Mouse (Mus musculus) myocyte (in vitro differentiated cells): ENCODE data around the gene Pigz. TPM values are rescaled to one million over a fixed set of nuclear protein-coding genes. Genes with fewer than 3 reads are reported as not detected.

Experiments used
- H3K27me3 ChIP-seq: one replicate; pipeline ENCODE4 v1.6.1; 2011; ENCODE audit not compliant: control insufficient read depth, insufficient read depth, insufficient read length
- H3K36me3 ChIP-seq: one replicate; pipeline ENCODE4 v1.6.1; 2011; ENCODE audit not compliant: control insufficient read depth, insufficient read depth
- H3K4me2 ChIP-seq: one replicate; pipeline ENCODE4 v1.6.1; 2011; ENCODE audit warnings: low read depth, control low read depth
- H3K4me3 ChIP-seq: one replicate; pipeline ENCODE4 v1.5.1; 2011; ENCODE audit warnings: mild to moderate bottlenecking, control low read depth, moderate library complexity
- H3K79me2 ChIP-seq: one replicate; pipeline ENCODE4 v1.6.1; 2011; ENCODE audit not compliant: control insufficient read depth, insufficient read depth
- H3ac ChIP-seq: one replicate; pipeline ENCODE4 v1.6.1; 2011; ENCODE audit not compliant: control insufficient read depth, insufficient read length
- CEBPB ChIP-seq: IDR thresholded peaks from 2 replicates; pipeline ENCODE4 v1.6.1; 2011; ENCODE audit warnings: mild to moderate bottlenecking, moderate library complexity; ENCODE audit not compliant: poor library complexity, insufficient read depth, severe bottlenecking
- E2F4 ChIP-seq: IDR thresholded peaks from one replicate; pipeline ENCODE4 v1.6.1; 2011; ENCODE audit warnings: mild to moderate bottlenecking, control low read depth, moderate library complexity; ENCODE audit not compliant: insufficient read depth
- MAX ChIP-seq: IDR thresholded peaks from one replicate; pipeline ENCODE4 v1.6.1; 2011; ENCODE audit warnings: low read depth, mild to moderate bottlenecking, control low read depth
- MYOD1 ChIP-seq, 3 experiments: IDR thresholded peaks; one replicate each; pipeline ENCODE4 v1.6.1; 2011; ENCODE audit warnings: control low read depth in 2 of 3, low read depth in 2 of 3, mild to moderate bottlenecking in 2 of 3, moderate library complexity in 1 of 3; ENCODE audit not compliant: insufficient read length in 2 of 3, control insufficient read depth in 1 of 3
- MYOG ChIP-seq, 3 experiments: IDR thresholded peaks; one replicate each; pipeline ENCODE4 v1.6.1; 2011; ENCODE audit warnings: control low read depth in 2 of 3, low read depth in 2 of 3, mild to moderate bottlenecking in 2 of 3; ENCODE audit not compliant: insufficient read length in 2 of 3, control insufficient read depth in 1 of 3, insufficient read depth in 1 of 3
- POLR2A ChIP-seq: IDR thresholded peaks from one replicate; pipeline ENCODE4 v1.6.1; 2011; ENCODE audit warnings: low read depth, mild to moderate bottlenecking, control low read depth, moderate library complexity; ENCODE audit not compliant: insufficient read length
- POLR2AphosphoS2 ChIP-seq: IDR thresholded peaks from one replicate; pipeline ENCODE4 v1.6.1; 2011; ENCODE audit warnings: low read depth, control low read depth; ENCODE audit not compliant: insufficient read length
- REST ChIP-seq: IDR thresholded peaks from one replicate; pipeline ENCODE4 v1.6.1; 2011; ENCODE audit warnings: mild to moderate bottlenecking, control low read depth, moderate library complexity; ENCODE audit not compliant: insufficient read depth, insufficient read length
- SRF ChIP-seq: IDR thresholded peaks from one replicate; pipeline ENCODE4 v1.6.1; 2011; ENCODE audit warnings: low read depth; ENCODE audit not compliant: control insufficient read depth, insufficient read length
- TCF12 ChIP-seq: IDR thresholded peaks from one replicate; pipeline ENCODE4 v1.6.1; 2011; ENCODE audit warnings: mild to moderate bottlenecking, control low read depth; ENCODE audit not compliant: poor library complexity, insufficient read depth, severe bottlenecking
- TCF3 ChIP-seq: IDR thresholded peaks from one replicate; pipeline ENCODE4 v1.6.1; 2011; ENCODE audit warnings: low read depth, control low read depth; ENCODE audit not compliant: insufficient read length
- USF1 ChIP-seq: IDR thresholded peaks from one replicate; pipeline ENCODE4 v1.6.1; 2011; ENCODE audit warnings: low read depth, mild to moderate bottlenecking, control low read depth, moderate library complexity
- polyA plus RNA-seq: library from polyadenylated mRNA; unstranded; fragments of >200 nt; fragmentation: generic; extraction: Trizol; gene quantifications from one replicate; pipeline ENCODE4 v1.2.1, GENCODE M21; 2012; ENCODE audit warnings: missing spikeins

The Pigz gene
- polyA plus RNA-seq, 1 experiment: 0.07 TPM

DNA sequence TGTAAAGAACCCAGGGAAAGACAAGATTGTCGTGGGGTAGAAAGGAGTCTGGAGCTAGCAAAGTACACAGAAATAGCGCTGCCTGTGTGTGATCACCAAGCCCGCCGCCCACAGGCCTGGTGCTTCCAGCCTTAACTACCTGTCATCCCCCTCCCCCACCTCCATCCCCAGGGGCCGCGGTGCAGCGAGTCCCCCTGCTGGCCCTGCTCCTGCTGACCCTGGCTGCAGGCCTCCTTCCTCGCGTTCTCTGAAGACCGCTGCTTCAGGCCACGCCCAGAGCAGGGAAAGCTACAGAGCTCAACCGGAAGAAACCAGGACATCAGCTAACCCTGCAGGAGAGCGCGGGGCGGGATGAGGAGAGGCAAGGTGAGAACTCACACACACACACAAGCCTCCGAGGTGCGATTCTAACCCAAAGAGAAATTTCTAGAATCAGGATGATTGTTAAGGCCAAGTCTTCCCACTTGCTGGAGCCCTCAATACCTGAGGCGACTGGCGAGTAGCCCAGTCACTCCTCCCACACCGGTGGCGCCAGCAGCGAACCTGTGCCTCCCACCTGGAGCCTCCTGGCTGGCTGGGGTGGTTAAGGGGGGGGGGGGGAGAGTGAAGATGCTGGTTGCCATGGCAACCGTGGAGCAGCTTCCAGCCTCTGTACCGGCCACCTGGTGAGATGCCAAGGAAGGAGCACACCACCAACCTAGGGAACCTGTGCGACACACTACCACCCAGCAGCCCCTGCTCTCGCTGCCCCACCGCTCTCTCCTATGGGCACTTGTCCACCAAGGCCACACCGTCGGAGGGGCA, 36.5 kb upstream of the Pigz start:
- Histone ChIP-seq H3K36me3 (no peaks in the 10 kb centered on the region), H3K4me2 (no peak overlapping the region), H3K4me3 (no peak overlapping the region), H3ac (no peak overlapping the region), H3K79me2 (no peaks in the 10 kb centered on the region), H3K27me3 (peaks cover 7% of the 10 kb centered on the region)
- TF ChIP-seq POLR2AphosphoS2: no peak
- TF ChIP-seq SRF: no peak
- no peak for TF ChIP-seq TCF12
- TF ChIP-seq REST: no peak

DNA sequence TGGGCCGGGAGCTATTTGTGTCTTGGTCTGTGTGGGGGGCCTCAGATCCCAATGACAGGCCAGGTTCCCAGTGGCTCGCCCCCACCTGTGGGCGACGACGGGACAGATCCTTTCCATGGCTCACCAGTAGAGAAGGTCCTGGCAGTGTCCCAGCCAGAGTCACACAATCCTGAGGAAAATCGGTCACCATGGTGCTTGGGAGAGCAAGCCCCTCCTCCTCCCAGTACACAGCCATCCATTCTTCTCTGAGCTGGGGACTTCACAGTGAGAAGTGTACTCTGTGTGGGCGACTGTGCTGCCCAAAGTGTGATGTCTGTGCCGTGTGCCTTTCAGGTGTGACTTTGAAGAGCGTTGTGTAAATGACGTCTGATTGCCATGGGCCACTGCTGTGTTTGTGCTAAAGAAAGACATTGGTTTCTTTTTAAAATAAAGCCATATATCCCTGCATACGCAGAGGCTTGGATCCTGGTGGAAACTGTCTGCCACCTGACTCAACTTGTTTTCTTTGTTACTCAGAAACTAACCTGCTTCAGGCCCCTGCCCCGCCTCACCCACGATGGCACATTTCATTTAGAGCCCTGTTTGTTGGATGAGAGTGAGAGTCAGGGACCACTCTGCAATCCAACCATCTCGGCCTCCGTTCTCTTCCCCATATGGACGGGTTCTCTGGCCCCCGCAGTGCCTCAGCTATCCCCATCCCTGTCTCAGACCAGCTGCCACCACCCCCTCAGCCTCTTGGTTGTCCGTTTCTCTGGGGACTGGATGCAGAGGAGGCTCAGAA, 34.9 kb upstream of the Pigz start:
- no peaks in the 10 kb centered on the region for H3K79me2 ChIP-seq
- no peak overlapping the region for H3ac ChIP-seq
- H3K36me3 ChIP-seq: no peaks in the 10 kb centered on the region
- H3K4me3 ChIP-seq: no peak overlapping the region
- peaks cover 7% of the 10 kb centered on the region for H3K27me3 ChIP-seq
- no peak for TF ChIP-seq TCF12
- no peak for TF ChIP-seq E2F4
- TF ChIP-seq POLR2AphosphoS2: no peak
- no peak for TF ChIP-seq MYOD1 (IDR thresholded peaks at IDR 0.05; ENCODE audit: control insufficient read depth in 1 of 3, insufficient read length in 2 of 3, low read depth in 2 of 3)
- TF ChIP-seq POLR2A: no peak
- TF ChIP-seq REST: no peak
- no peak for TF ChIP-seq MYOG (IDR thresholded peaks at IDR 0.05; ENCODE audit: control insufficient read depth in 1 of 3, insufficient read depth in 1 of 3, insufficient read length in 2 of 3, low read depth in 2 of 3)
- no peak for TF ChIP-seq SRF
- TF ChIP-seq USF1: no peak
- TF ChIP-seq MAX: no peak
- no peak for TF ChIP-seq CEBPB
- TF ChIP-seq TCF3: no peak
- no peak overlapping the region for H3K4me2 ChIP-seq

DNA sequence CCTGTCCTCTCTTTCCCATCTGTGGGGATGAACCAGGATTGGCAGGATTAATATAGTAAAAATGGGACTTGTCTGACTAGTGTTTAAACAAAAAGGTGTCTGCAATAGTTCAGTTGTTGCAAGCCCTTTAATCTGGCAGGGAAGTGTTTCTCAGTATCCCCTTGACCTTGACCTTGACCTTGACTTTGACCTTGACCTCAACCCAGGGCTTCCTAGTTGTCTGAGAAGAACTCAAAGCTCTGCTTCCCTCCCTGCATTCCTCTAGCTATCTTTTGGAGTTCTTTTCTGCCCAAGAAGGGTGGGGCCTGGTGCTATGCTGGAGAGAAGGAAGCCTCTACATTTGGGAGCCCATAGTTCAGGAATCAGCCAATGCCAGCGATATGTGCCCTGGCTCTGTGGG, 31.8 kb upstream of the Pigz start:
- TF ChIP-seq POLR2A (no peak), MAX (no peak), POLR2AphosphoS2 (no peak), SRF (no peak), MYOD1 (IDR thresholded peaks at IDR 0.05; ENCODE audit: control insufficient read depth in 1 of 3, insufficient read length in 2 of 3, low read depth in 2 of 3) (no peak), TCF12 (no peak), USF1 (no peak)
- no peak overlapping the region for H3K4me2 ChIP-seq
- no peak overlapping the region for H3ac ChIP-seq
- no peaks in the 10 kb centered on the region for H3K36me3 ChIP-seq
- no peaks in the 10 kb centered on the region for H3K79me2 ChIP-seq
- H3K4me3 ChIP-seq: no peak overlapping the region
- peaks cover 5% of the 10 kb centered on the region for H3K27me3 ChIP-seq

DNA sequence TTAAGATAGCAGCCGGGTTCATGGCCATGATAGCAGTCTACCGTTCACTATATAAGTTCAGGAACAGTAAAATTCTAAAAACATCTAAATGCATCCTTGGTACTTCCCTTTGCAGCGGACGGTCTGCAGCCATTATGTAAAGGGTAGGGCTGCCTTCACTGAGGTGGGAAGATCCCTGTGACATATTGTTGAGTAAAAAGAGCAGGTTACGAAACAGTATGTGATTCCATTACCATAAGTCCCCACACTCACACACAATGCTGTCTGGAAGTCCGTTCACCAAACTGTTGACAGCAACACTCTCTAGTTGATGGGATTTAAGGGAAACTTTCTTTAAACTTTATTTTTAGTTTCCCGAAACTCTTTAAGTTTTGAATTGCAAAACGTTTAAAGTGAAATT, 30.4 kb upstream of the Pigz start:
- Histone ChIP-seq H3K4me3 (no peak overlapping the region), H3K4me2 (no peak overlapping the region), H3ac (no peak overlapping the region), H3K27me3 (peaks cover 5% of the 10 kb centered on the region), H3K79me2 (no peaks in the 10 kb centered on the region), H3K36me3 (no peaks in the 10 kb centered on the region)
- TF ChIP-seq TCF3 (no peak), MYOD1 (IDR thresholded peaks at IDR 0.05; ENCODE audit: control insufficient read depth in 1 of 3, insufficient read length in 2 of 3, low read depth in 2 of 3) (no peak), CEBPB (no peak), MAX (no peak), TCF12 (no peak), POLR2AphosphoS2 (no peak), MYOG (IDR thresholded peaks at IDR 0.05; ENCODE audit: control insufficient read depth in 1 of 3, insufficient read depth in 1 of 3, insufficient read length in 2 of 3, low read depth in 2 of 3) (no peak), E2F4 (no peak), REST (no peak), USF1 (no peak), SRF (no peak), POLR2A (no peak)

DNA sequence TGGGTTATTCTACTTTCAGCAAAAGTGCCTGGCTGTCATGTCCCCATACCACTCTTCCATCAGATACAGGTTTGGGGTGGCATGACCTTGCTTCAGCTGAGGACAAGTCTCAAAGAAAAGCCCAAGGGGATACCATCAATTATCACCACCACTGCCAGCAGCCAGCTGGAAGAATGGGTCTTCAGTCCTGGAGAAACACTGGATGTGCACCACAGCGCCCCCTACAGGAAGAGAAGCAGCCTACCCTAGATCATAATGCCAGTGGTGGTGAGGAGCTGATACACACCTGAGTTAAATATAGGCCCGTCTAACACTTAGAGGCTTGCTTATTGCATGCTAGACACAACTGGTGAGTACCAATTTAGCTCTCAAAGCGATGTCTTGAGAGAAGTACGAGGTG, 28.3 kb upstream of the Pigz start:
- TF ChIP-seq MYOG (IDR thresholded peaks at IDR 0.05; ENCODE audit: control insufficient read depth in 1 of 3, insufficient read depth in 1 of 3, insufficient read length in 2 of 3, low read depth in 2 of 3): no peak
- no peak for TF ChIP-seq CEBPB
- no peak for TF ChIP-seq POLR2AphosphoS2
- no peak for TF ChIP-seq USF1
- TF ChIP-seq SRF: no peak
- no peak for TF ChIP-seq REST
- no peak for TF ChIP-seq POLR2A
- no peak for TF ChIP-seq MAX
- TF ChIP-seq MYOD1 (IDR thresholded peaks at IDR 0.05; ENCODE audit: control insufficient read depth in 1 of 3, insufficient read length in 2 of 3, low read depth in 2 of 3): no peak
- no peak for TF ChIP-seq E2F4
- no peak for TF ChIP-seq TCF12
- TF ChIP-seq TCF3: no peak
- Histone ChIP-seq H3K27me3 (peaks cover 10% of the 10 kb centered on the region), H3K4me3 (no peak overlapping the region), H3K79me2 (no peaks in the 10 kb centered on the region), H3ac (no peak overlapping the region), H3K36me3 (no peaks in the 10 kb centered on the region), H3K4me2 (no peak overlapping the region)
